Mouse (Mus musculus) lung, postnatal 25 days (tissue): ENCODE measurements around the gene Aloxe3.

Experiments used
- DNase-seq: peaks from one replicate; pipeline ENCODE4 v3.0.0; 2022; ENCODE audit warnings: low spot score

Gene Aloxe3

GRCm38 (mm10) chr11:69180120-69180519, 54.4 kb downstream of the Aloxe3 start:
- DNase-seq: no peak

GRCm38 (mm10) chr11:69185031-69185430, 59.3 kb downstream of the Aloxe3 start:
- no peak for DNase-seq

GRCm38 (mm10) chr11:69185936-69186335, 60.2 kb downstream of the Aloxe3 start:
- DNase-seq: no peak

- DNase-seq: peak; percentile 28
These were observed 67.1 kb downstream of the Aloxe3 start for GRCm38 (mm10) chr11:69192840-69193239.

- DNase-seq: no peak
These were observed 71.1 kb downstream of the Aloxe3 start for GRCm38 (mm10) chr11:69196766-69197165.

GRCm38 (mm10) chr11:69197194-69197593, 71.5 kb downstream of the Aloxe3 start:
- no peak for DNase-seq

- DNase-seq: no peak
These were observed 72.0 kb downstream of the Aloxe3 start, which contains the start of gene Alox8 for GRCm38 (mm10) chr11:69197743-69198142. Gene Alox8 (minus strand): TSS chr11:69197843.
